Mouse (Mus musculus) left cerebral cortex, postnatal 10 days (tissue): ENCODE measurements around the gene Chrm1. TPM values are rescaled to one million over a fixed set of nuclear protein-coding genes. Genes with fewer than 3 reads are reported as not detected.
"Not testable (repeated sequence)": the region's sequence is repeated elsewhere in the genome, so short reads cannot be mapped to it uniquely, and the experiment has no call there.

Source experiments
- DNase-seq, 2 experiments: peaks; one replicate each; pipeline ENCODE4 v3.0.0; 2021 to 2022; ENCODE audit warnings: low spot score in 2 of 2, mixed read lengths in 1 of 2; ENCODE audit errors: extremely low spot score in 1 of 2
- intact Hi-C: fragments of 180-260 bp; cut with DNase I; formaldehyde crosslinking; loops from one replicate; pipeline ENCODE4 v1.15.1; 2025
- total RNA-seq, 2 experiments: library from RNA; stranded (reverse); gene quantifications; 2 replicates each; pipeline ENCODE4 v1.2.3; 2021

The Chrm1 gene
- total RNA-seq, 2 experiments from 2014 or later, result 119 to 128 TPM

DNA sequence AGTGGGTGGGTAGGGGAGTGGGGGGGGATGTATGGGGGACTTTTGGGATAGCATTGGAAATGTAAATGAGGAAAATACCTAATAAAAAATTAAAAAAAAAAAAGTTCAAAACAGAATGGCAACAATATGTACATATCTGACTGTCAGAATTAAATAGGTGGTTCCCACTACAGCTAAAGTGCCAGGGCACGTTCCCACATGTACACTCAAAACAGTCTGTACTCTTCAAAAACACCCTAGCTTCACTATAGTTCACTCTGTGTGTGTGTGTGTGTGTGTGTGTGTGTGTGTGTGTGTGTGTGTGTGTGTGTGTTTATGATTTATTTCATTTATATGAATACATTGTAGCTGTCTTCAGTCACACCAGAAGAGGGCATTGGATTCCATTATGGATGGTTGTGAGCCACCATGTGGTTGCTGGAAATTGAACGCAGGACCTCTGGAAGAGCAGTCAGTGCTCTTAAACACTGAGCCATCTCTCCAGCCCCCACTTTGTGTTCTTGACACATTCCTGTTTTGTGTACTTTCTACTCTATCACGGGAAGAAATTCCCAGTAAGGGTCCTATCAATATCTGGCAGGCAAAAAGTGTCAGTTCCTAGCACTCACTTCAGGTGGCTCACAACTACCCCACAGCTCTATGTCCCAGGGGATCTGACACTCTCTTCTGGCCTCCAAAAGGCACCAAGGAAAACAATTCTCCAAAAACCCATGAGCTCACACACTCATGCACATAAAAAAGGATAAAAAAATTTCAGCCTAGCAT lies 64.9 kb downstream of the Chrm1 start:
- DNase-seq, intact Hi-C loops: not testable (repeated sequence)

Other genes with a start within 250 kb of the Chrm1 start
- gene Slc22a8, start 72.5 kb upstream of the Chrm1 start, total RNA-seq, result 10 to 100 TPM; 19.9 to 20.2 TPM
- gene Slc22a6, start 45.8 kb upstream of the Chrm1 start, total RNA-seq, result 1 to 10 TPM; 4.9 to 5.9 TPM
- 100 to 1,000 TPM; 195 to 198 TPM for gene Slc3a2, start 59.6 kb downstream of the Chrm1 start, total RNA-seq
- 10 to 100 TPM; 47.3 to 47.4 TPM for gene Wdr74, start 72.0 kb downstream of the Chrm1 start, total RNA-seq
- 1 to 10 TPM; 1.3 to 2.2 TPM for gene 1700092M07Rik, start 76.9 kb downstream of the Chrm1 start, total RNA-seq
- gene Stx5a, start 77.6 kb downstream of the Chrm1 start, total RNA-seq, result 10 to 100 TPM; 68.1 to 69.0 TPM
- gene Nxf1, start 93.3 kb downstream of the Chrm1 start, total RNA-seq, result 10 to 100 TPM; 72.7 to 76.2 TPM
- 10 to 100 TPM; 87.9 to 93.9 TPM for gene Tmem223, start 107.2 kb downstream of the Chrm1 start, total RNA-seq
- 1 to 10 TPM; 7.2 to 8.9 TPM for gene Tmem179b, start 110.7 kb downstream of the Chrm1 start, total RNA-seq
- 10 to 100 TPM; 16.4 to 17.8 TPM for gene Taf6l, start 122.6 kb downstream of the Chrm1 start, total RNA-seq
- 100 to 1,000 TPM; 109 to 110 TPM for gene Polr2g, start 134.8 kb downstream of the Chrm1 start, total RNA-seq
- 1 to 10 TPM; 4.5 to 5.5 TPM for gene Zbtb3, start 138.8 kb downstream of the Chrm1 start, total RNA-seq
- 10 to 100 TPM; 27.7 to 29.0 TPM for gene Ttc9c, start 155.5 kb downstream of the Chrm1 start, total RNA-seq
- 10 to 100 TPM; 98.6 to 98.9 TPM for gene Hnrnpul2, start 156.2 kb downstream of the Chrm1 start, total RNA-seq
- 1 to 10 TPM in 1 of 2 experiments, not detected in 1; 1.9 TPM for gene AC129217.1, start 166.0 kb downstream of the Chrm1 start, total RNA-seq
- gene Bscl2, start 173.7 kb downstream of the Chrm1 start, total RNA-seq, result 10 to 100 TPM; 96.1 to 97.0 TPM
- gene Gng3, start 175.4 kb downstream of the Chrm1 start, total RNA-seq, result 100 to 1,000 TPM; 319 to 328 TPM
- 1 to 10 TPM in 1 of 2 experiments, under 1 TPM in 1; 0.43 to 1.0 TPM for gene Lrrn4cl, start 187.0 kb downstream of the Chrm1 start, total RNA-seq
- gene Ubxn1, start 207.7 kb downstream of the Chrm1 start, total RNA-seq, result 100 to 1,000 TPM; 101 TPM
- 10 to 100 TPM; 26.1 to 33.3 TPM for gene Uqcc3, start 217.1 kb downstream of the Chrm1 start, total RNA-seq
- gene Lbhd1, start 219.9 kb downstream of the Chrm1 start, total RNA-seq, result 1 to 10 TPM; 3.4 to 7.9 TPM
- not detected for gene Gm49403, start 220.1 kb downstream of the Chrm1 start, total RNA-seq
- 10 to 100 TPM; 19.5 to 23.4 TPM for gene 1810009A15Rik, start 225.1 kb downstream of the Chrm1 start, total RNA-seq
- 1 to 10 TPM in 1 of 2 experiments, not detected in 1; 1.7 TPM for gene Gm49416, start 225.1 kb downstream of the Chrm1 start, total RNA-seq
- 10 to 100 TPM; 22.0 to 23.1 TPM for gene Ints5, start 229.2 kb downstream of the Chrm1 start, total RNA-seq
- 10 to 100 TPM; 94.4 to 96.8 TPM for gene Ganab, start 234.3 kb downstream of the Chrm1 start, total RNA-seq